Mouse (Mus musculus): ENCODE results near the gene Mdm2.

- TF ChIP-seq CTCF (IDR thresholded peaks at IDR 0.05; ENCODE audit: extremely low read depth, insufficient read depth, insufficient read length, insufficient replicate concordance): no peak
- TF ChIP-seq POLR2A (IDR thresholded peaks at IDR 0.05; ENCODE audit: low read depth, low read length): peak; percentile 56
Measured at GRCm38 (mm10) chr10:117746297-117746883, 35.8 kb upstream of the Mdm2 start, which contains the start of gene Slc35e3.
